Mouse (Mus musculus) heart, postnatal 0 days (tissue): ENCODE results near the gene Lemd1.

ENCODE experiments used
- CTCF ChIP-seq: IDR thresholded peaks from 2 replicates; pipeline ENCODE4 v1.5.1; 2016; ENCODE audit warnings: antibody characterized with exemption, control low read depth, low read depth
- EP300 ChIP-seq: IDR thresholded peaks from 2 replicates; pipeline ENCODE4 v1.6.1; 2016; ENCODE audit warnings: antibody characterized with exemption, low read depth

DNA sequence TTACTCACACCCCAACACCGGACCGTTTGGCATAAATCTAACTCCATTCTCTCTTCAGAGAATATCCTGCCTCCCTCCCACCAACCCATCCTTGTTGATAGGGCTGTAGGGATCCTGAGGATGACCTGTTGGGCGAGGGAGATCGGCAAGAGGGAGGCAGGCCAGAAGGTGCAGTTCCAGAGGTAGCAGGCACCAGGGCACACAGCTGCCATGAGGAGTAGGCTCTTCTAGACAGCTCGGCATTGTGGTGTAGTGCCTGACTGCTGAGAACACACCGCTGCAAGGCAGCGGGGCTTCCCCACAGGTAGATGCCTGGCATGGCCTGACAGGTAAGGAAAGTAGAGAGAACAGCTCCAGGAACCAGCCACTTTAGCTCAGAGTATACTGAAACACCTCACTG, 33.4 kb upstream of the Lemd1 start:
- TF ChIP-seq CTCF (no peak), EP300 (no peak)
